Mouse (Mus musculus) myocyte (in vitro differentiated cells): ENCODE data around the gene Gm9837. TPM values are rescaled to one million over a fixed set of nuclear protein-coding genes. Genes with fewer than 3 reads are reported as not detected.
A peak's percentile ranks its signal among the peaks of the same experiment; 100 is the strongest.
"Not testable (repeated sequence)": the region's sequence is repeated elsewhere in the genome, so short reads cannot be mapped to it uniquely, and the experiment has no call there.

Experiments used
- H3K27me3 ChIP-seq: one replicate; pipeline ENCODE4 v1.6.1; 2011; ENCODE audit not compliant: control insufficient read depth, insufficient read depth, insufficient read length
- H3K36me3 ChIP-seq: one replicate; pipeline ENCODE4 v1.6.1; 2011; ENCODE audit not compliant: control insufficient read depth, insufficient read depth
- H3K4me2 ChIP-seq: one replicate; pipeline ENCODE4 v1.6.1; 2011; ENCODE audit warnings: low read depth, control low read depth
- H3K4me3 ChIP-seq: one replicate; pipeline ENCODE4 v1.5.1; 2011; ENCODE audit warnings: mild to moderate bottlenecking, control low read depth, moderate library complexity
- H3K79me2 ChIP-seq: one replicate; pipeline ENCODE4 v1.6.1; 2011; ENCODE audit not compliant: control insufficient read depth, insufficient read depth
- H3ac ChIP-seq: one replicate; pipeline ENCODE4 v1.6.1; 2011; ENCODE audit not compliant: control insufficient read depth, insufficient read length
- CEBPB ChIP-seq: IDR thresholded peaks from 2 replicates; pipeline ENCODE4 v1.6.1; 2011; ENCODE audit warnings: mild to moderate bottlenecking, moderate library complexity; ENCODE audit not compliant: poor library complexity, insufficient read depth, severe bottlenecking
- E2F4 ChIP-seq: IDR thresholded peaks from one replicate; pipeline ENCODE4 v1.6.1; 2011; ENCODE audit warnings: mild to moderate bottlenecking, control low read depth, moderate library complexity; ENCODE audit not compliant: insufficient read depth
- MAX ChIP-seq: IDR thresholded peaks from one replicate; pipeline ENCODE4 v1.6.1; 2011; ENCODE audit warnings: low read depth, mild to moderate bottlenecking, control low read depth
- MYOD1 ChIP-seq, 3 experiments: IDR thresholded peaks; one replicate each; pipeline ENCODE4 v1.6.1; 2011; ENCODE audit warnings: control low read depth in 2 of 3, low read depth in 2 of 3, mild to moderate bottlenecking in 2 of 3, moderate library complexity in 1 of 3; ENCODE audit not compliant: insufficient read length in 2 of 3, control insufficient read depth in 1 of 3
- MYOG ChIP-seq, 3 experiments: IDR thresholded peaks; one replicate each; pipeline ENCODE4 v1.6.1; 2011; ENCODE audit warnings: control low read depth in 2 of 3, low read depth in 2 of 3, mild to moderate bottlenecking in 2 of 3; ENCODE audit not compliant: insufficient read length in 2 of 3, control insufficient read depth in 1 of 3, insufficient read depth in 1 of 3
- POLR2A ChIP-seq: IDR thresholded peaks from one replicate; pipeline ENCODE4 v1.6.1; 2011; ENCODE audit warnings: low read depth, mild to moderate bottlenecking, control low read depth, moderate library complexity; ENCODE audit not compliant: insufficient read length
- POLR2AphosphoS2 ChIP-seq: IDR thresholded peaks from one replicate; pipeline ENCODE4 v1.6.1; 2011; ENCODE audit warnings: low read depth, control low read depth; ENCODE audit not compliant: insufficient read length
- REST ChIP-seq: IDR thresholded peaks from one replicate; pipeline ENCODE4 v1.6.1; 2011; ENCODE audit warnings: mild to moderate bottlenecking, control low read depth, moderate library complexity; ENCODE audit not compliant: insufficient read depth, insufficient read length
- SRF ChIP-seq: IDR thresholded peaks from one replicate; pipeline ENCODE4 v1.6.1; 2011; ENCODE audit warnings: low read depth; ENCODE audit not compliant: control insufficient read depth, insufficient read length
- TCF12 ChIP-seq: IDR thresholded peaks from one replicate; pipeline ENCODE4 v1.6.1; 2011; ENCODE audit warnings: mild to moderate bottlenecking, control low read depth; ENCODE audit not compliant: poor library complexity, insufficient read depth, severe bottlenecking
- TCF3 ChIP-seq: IDR thresholded peaks from one replicate; pipeline ENCODE4 v1.6.1; 2011; ENCODE audit warnings: low read depth, control low read depth; ENCODE audit not compliant: insufficient read length
- USF1 ChIP-seq: IDR thresholded peaks from one replicate; pipeline ENCODE4 v1.6.1; 2011; ENCODE audit warnings: low read depth, mild to moderate bottlenecking, control low read depth, moderate library complexity
- polyA plus RNA-seq: library from polyadenylated mRNA; unstranded; fragments of >200 nt; fragmentation: generic; extraction: Trizol; gene quantifications from one replicate; pipeline ENCODE4 v1.2.1, GENCODE M21; 2012; ENCODE audit warnings: missing spikeins

Gm9837 gene
- polyA plus RNA-seq, 1 experiment, result not detected

DNA sequence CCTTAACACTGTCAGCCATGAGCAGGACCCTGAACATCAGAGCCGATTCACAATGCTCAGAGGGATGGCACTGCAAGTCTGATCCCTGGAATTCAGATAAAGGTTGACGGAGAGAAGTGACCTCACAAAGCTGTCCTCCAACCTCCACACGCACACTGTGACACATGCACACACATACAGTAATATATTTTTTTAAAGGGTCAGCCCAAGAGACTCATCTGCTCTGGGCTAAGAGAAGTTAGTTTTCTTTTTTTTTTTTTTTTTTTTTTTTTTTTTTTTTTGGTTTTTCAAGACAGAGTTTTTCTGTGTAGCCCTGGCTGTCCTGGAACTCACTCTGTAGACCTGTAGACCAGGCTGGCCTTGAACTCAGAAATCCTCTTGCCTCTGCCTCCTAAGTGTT is 43.4 kb downstream of the Gm9837 start:
- TF ChIP-seq POLR2AphosphoS2, result peak; percentile 1
- not testable (repeated sequence) for H3ac ChIP-seq, H3K27me3 ChIP-seq, H3K4me2 ChIP-seq, H3K4me3 ChIP-seq
- Histone ChIP-seq H3K36me3 (peaks cover 27% of the 10 kb centered on the region), H3K79me2 (peaks cover 19% of the 10 kb centered on the region)

- Histone ChIP-seq H3ac (no peak overlapping the region), H3K27me3 (no peaks in the 10 kb centered on the region), H3K4me3 (no peak overlapping the region), H3K79me2 (peaks cover 19% of the 10 kb centered on the region), H3K4me2 (no peak overlapping the region), H3K36me3 (peaks cover 34% of the 10 kb centered on the region)
- TF ChIP-seq POLR2AphosphoS2 (no peak), CEBPB (no peak), MYOD1 (IDR thresholded peaks at IDR 0.05; ENCODE audit: control insufficient read depth in 1 of 3, insufficient read length in 2 of 3, low read depth in 2 of 3) (no peak), MAX (no peak), TCF3 (no peak), TCF12 (no peak), E2F4 (no peak), MYOG (IDR thresholded peaks at IDR 0.05; ENCODE audit: control insufficient read depth in 1 of 3, insufficient read depth in 1 of 3, insufficient read length in 2 of 3, low read depth in 2 of 3) (no peak), POLR2A (no peak), REST (no peak), USF1 (no peak), SRF (no peak)
Observed at GRCm38 (mm10) chr11:53425711-53426255, 44.5 kb downstream of the Gm9837 start.

- no peak for TF ChIP-seq E2F4
- no peak for TF ChIP-seq POLR2AphosphoS2
- no peak for TF ChIP-seq SRF
- no peak for TF ChIP-seq TCF3
- no peak for TF ChIP-seq POLR2A
- no peak for TF ChIP-seq MYOD1 (IDR thresholded peaks at IDR 0.05; ENCODE audit: control insufficient read depth in 1 of 3, insufficient read length in 2 of 3, low read depth in 2 of 3)
- no peak for TF ChIP-seq MAX
- TF ChIP-seq USF1, result no peak
- no peak for TF ChIP-seq CEBPB
- TF ChIP-seq MYOG (IDR thresholded peaks at IDR 0.05; ENCODE audit: control insufficient read depth in 1 of 3, insufficient read depth in 1 of 3, insufficient read length in 2 of 3, low read depth in 2 of 3), result no peak
- TF ChIP-seq TCF12, result no peak
- TF ChIP-seq REST, result no peak
- H3K4me2 ChIP-seq, result no peak overlapping the region
- H3K79me2 ChIP-seq, result peaks cover 16% of the 10 kb centered on the region
- no peak overlapping the region for H3K4me3 ChIP-seq
- H3K27me3 ChIP-seq, result no peaks in the 10 kb centered on the region
- H3ac ChIP-seq, result no peak overlapping the region
- H3K36me3 ChIP-seq, result peaks cover 34% of the 10 kb centered on the region
Observed at GRCm38 (mm10) chr11:53425251-53425650, 45.0 kb downstream of the Gm9837 start.

DNA sequence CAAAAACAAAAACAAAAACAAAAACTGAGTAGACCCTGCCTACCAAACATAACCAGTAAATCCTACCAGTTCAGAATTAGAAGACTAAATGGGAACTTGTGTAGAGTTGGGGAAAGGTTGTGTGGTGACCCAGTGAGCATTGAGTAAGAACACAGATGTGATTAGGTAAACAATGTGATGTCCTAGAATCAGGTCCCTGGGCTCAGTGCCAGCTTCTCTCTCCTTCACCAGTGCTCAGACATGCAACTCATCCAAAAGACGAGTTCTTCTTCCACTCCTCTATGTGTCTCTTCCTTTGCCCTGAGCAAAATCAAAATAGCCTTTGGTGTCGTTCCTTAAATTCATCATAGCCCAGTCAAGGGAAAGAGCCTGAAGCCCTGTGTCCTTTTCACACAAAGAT is 45.5 kb downstream of the Gm9837 start:
- peak; percentile 35 for TF ChIP-seq POLR2AphosphoS2
- TF ChIP-seq MYOG (IDR thresholded peaks at IDR 0.05; ENCODE audit: control insufficient read depth in 1 of 3, insufficient read depth in 1 of 3, insufficient read length in 2 of 3, low read depth in 2 of 3), result no peak
- no peak overlapping the region for H3K4me2 ChIP-seq
- no peak overlapping the region for H3ac ChIP-seq
- no peaks in the 10 kb centered on the region for H3K27me3 ChIP-seq
- H3K36me3 ChIP-seq, result peaks cover 34% of the 10 kb centered on the region
- H3K79me2 ChIP-seq, result peaks cover 12% of the 10 kb centered on the region
- H3K4me3 ChIP-seq, result no peak overlapping the region

DNA sequence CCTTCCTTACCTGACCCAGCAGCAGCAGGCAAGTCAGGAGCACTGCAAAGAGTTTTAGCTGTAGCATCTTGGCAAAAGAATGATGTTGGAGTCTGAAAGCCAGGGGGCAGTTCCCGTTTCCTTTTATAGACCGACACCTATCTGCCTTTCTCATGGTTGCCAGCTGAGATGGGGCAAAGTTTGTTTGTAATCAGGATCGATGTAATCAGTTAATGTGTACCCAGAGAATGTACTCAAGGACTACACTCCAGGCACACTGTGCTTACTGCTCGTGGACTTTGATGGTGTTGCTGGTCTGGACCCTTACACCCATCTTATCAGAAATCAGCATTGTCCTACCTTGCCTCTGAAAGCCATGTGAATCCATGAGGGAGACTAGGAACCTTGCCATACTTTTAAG is 47.2 kb downstream of the Gm9837 start, which contains the start of gene Leap2:
Gene Leap2 (minus strand): TSS at position 135 of the 400 bp plus-strand sequence.
- H3K4me2 ChIP-seq, result no peak within 1 kb of the TSS
- no peak for TF ChIP-seq TCF12
- H3K27me3 ChIP-seq, result no peaks in the 10 kb centered on the region
- no peak within 1 kb of the TSS for H3K4me3 ChIP-seq
- no peaks in the 10 kb centered on the region for H3K79me2 ChIP-seq
- H3K36me3 ChIP-seq, result peaks cover 40% of the 10 kb centered on the region
- H3ac ChIP-seq, result no peak within 1 kb of the TSS

Other genes starting within 250 kb of the Gm9837 start
- 99.3 TPM for gene Hspa4, start 170.0 kb downstream of the Gm9837 start, polyA plus RNA-seq
- 4.0 TPM for gene Zcchc10, start 145.8 kb downstream of the Gm9837 start, polyA plus RNA-seq
- gene Aff4, start 119.6 kb downstream of the Gm9837 start, polyA plus RNA-seq, result 15.6 TPM
- gene Leap2, start 47.3 kb downstream of the Gm9837 start, polyA plus RNA-seq, result not detected
- gene Uqcrq, start 39.6 kb downstream of the Gm9837 start, polyA plus RNA-seq, result 1,153 TPM
- 3.7 TPM for gene Gdf9, start 39.5 kb downstream of the Gm9837 start, polyA plus RNA-seq
- gene Gm10447, start 13.4 kb downstream of the Gm9837 start, polyA plus RNA-seq, result 0.02 TPM
- gene Shroom1, start 13.3 kb downstream of the Gm9837 start, polyA plus RNA-seq, result 0.88 TPM
- not detected for gene Gm9945, start 9.7 kb upstream of the Gm9837 start, polyA plus RNA-seq
- gene Sowaha, start 9.8 kb upstream of the Gm9837 start, polyA plus RNA-seq, result not detected
- 92.4 TPM for gene Sept8, start 48.8 kb upstream of the Gm9837 start, polyA plus RNA-seq
- 13.6 TPM for gene Kif3a, start 96.9 kb upstream of the Gm9837 start, polyA plus RNA-seq
- 0.19 TPM for gene Il4, start 148.2 kb upstream of the Gm9837 start, polyA plus RNA-seq
- gene Il13, start 164.2 kb upstream of the Gm9837 start, polyA plus RNA-seq, result not detected
- gene Rad50, start 236.8 kb upstream of the Gm9837 start, polyA plus RNA-seq, result 4.3 TPM